Mouse (Mus musculus): ENCODE measurements at regions not wholly inside any gene's neighbourhood (a gene's known extent, or its start where the extent isn't known, plus 50 kb on each side); places are given as distances from the start of the nearest gene placed in this dataset.

GRCm38 (mm10) chr1:190639846-190640245 is 271.7 kb downstream of the Rps6kc1 start:
- DNase-seq, result no peak

- no peak for DNase-seq
Measured at GRCm38 (mm10) chr1:190634935-190635334, 276.6 kb downstream of the Rps6kc1 start.

DNA sequence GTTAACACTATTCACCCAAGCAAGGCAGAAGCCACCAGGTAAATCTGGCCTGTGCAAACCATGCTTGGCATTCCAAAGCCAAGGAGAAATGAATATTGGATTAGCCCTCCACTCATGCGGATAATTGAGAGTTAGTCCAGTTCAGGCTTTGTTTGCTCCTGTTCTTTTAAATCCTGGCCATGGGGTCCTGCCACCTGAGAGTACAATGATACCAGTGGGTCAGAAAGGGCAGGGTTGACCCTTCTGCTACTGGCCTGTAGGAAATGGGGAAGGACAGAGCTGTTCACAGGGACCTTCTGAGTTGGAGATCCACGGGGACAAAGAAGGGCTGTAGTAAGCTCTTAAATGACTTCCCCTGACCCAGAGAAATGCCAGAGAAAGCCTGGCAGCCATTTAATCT is 279.9 kb downstream of the Rps6kc1 start:
- DNase-seq, result no peak

DNA sequence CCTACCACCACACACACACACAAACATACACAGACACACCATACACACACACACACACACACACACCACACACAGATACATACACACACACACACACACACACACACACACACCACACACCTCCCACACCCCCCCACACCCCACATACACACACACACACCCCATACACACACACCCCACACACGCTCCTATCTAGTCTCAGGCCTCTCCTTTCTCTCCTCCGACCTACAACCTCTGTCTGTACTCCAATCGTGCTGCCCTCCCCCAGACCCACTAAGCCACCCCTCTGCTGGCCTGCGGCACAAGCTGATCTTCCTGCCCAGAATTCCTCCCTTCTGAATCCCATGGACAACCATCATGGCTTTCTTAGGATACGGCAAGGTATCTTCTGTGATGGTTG is 281.4 kb downstream of the Rps6kc1 start:
- DNase-seq, result no peak

GRCm38 (mm10) chr1:190623916-190624315 is 287.7 kb downstream of the Rps6kc1 start:
- DNase-seq, result no peak

- no peak for DNase-seq
Measured at GRCm38 (mm10) chr1:190600425-190600824, 311.1 kb downstream of the Rps6kc1 start.

GRCm38 (mm10) chr1:190599622-190600021 is 311.9 kb downstream of the Rps6kc1 start:
- no peak for DNase-seq

- no peak for DNase-seq
Measured at GRCm38 (mm10) chr1:190596209-190596608, 315.4 kb downstream of the Rps6kc1 start.

- no peak for DNase-seq
Measured at GRCm38 (mm10) chr1:190591621-190592020, 319.9 kb downstream of the Rps6kc1 start.

- DNase-seq, result no peak
Measured at GRCm38 (mm10) chr1:190589586-190589985, 322.0 kb downstream of the Rps6kc1 start.

DNA sequence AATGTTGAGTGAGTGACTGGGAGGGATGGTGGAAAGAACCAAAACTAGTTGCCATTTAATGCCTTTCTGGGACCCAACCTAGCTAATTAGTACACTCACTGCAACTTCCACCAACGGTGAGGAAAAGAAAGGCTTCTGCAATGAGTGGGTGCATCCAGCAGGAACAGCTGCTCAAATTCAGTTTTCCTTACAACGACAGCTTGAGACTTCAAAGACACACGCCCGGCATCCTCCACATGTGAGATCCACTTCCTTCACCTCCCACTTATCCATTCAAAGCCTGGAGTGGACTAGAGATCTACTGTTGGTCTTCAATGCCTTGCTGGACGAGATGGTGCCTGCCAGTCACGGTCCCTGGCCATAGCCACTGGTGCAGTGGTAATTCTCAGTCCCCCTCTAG is 328.3 kb downstream of the Rps6kc1 start:
- no peak for DNase-seq

GRCm38 (mm10) chr1:190580653-190581052 is 330.9 kb downstream of the Rps6kc1 start:
- no peak for DNase-seq

DNA sequence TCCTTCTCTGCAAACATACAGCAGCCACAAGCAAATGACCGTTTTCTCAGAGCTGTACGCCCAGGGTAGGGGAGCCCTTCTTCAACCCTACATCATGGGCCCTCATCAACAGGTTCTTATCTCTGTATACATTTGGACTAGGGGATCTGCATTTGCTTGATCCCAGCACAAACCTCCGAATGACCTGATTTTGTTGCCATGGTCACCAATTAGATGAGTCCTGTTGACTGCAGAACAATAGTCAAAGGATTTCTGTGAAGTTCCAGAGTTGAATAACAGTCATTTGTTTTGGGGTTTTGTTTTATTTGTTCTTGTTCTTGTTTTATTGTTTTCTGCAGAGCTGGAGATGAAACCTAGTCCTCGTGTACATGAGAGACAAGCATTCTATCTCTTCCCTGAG is 340.6 kb downstream of the Rps6kc1 start:
- no peak for DNase-seq

DNA sequence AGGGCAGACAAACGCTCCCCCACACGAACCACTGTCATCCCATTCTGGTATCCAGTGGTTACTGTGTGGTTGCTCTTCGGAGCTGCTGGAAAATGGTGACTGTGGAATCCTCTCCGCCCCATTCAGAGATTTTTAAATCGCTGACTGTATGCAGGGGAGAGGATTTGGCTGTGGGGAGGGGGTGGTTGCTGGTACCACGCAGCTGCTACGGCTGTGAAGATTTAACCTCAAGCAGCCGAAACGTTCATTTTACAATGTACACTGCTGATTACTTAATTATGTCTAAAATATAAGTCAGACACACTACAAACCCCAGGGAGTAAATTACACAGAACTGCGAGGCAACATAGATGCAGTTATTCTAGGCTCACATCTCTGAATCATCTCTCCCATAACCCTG is 341.0 kb downstream of the Rps6kc1 start:
- DNase-seq, result no peak

GRCm38 (mm10) chr1:190566744-190567143 is 344.8 kb downstream of the Rps6kc1 start:
- peak; percentile 87 to 89 for DNase-seq

GRCm38 (mm10) chr1:190562865-190563457 is 348.6 kb downstream of the Rps6kc1 start:
- no peak for DNase-seq

GRCm38 (mm10) chr1:190560086-190560485 is 351.5 kb downstream of the Rps6kc1 start:
- no peak for DNase-seq

GRCm38 (mm10) chr1:190541892-190542291 is 369.7 kb downstream of the Rps6kc1 start:
- no peak for DNase-seq

DNA sequence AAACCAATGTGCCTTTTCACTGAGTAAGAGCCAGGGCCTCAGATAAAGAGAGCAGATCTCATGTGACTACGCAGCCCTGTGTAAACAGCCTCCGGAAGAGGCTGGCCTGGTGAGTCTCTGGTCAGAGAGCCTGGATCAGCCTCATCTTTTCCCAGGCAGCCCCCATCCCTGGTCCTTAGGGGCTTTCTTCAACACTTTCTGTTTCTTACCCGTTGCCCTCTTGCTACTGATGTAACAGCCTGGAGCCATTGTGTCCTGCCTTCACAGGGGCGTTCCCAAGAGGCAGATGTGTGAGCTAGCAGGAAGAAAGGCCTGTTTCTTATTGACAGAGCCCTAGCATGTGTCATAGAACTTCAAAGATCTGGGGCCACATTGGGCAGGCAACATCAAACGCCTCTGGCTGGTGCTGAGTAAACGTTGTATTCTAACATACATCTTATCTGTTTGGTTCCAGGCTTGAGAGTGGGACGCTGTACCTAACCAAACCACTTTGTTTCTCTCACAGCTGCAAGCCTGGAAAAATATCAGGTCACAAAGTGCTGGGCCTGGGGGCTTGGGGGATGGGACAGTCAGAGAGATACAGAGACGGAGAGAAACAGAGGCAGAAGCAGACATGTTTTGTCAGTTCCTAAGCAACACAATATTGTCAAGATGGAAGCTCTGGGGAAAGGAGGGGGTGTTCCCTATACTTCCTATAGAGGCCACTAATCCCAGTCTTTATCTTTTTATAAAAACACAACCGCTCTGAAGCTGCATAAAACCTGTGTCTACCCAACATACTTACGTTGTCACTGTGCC is 362.6 kb upstream of the Prox1 start:
- no peak for DNase-seq

DNA sequence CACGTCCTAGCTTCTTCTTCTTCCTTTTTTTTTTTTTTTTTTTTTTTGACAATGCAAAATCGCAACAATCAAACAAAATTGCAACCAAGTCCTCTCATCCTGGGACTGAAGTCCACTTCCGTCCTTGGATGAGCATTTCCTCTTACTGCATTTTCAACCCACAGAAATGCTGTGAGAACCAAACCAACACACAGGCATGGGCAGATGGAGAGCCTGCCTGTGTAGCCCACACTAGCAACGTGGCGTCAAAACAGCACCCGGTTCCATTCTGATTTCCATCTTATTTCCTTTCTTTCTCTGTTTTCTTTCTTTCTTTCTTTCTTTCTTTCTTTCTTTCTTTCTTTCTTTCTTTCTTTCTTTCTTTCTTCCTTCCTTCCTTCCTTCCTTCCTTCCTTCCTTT is 360.7 kb upstream of the Prox1 start:
- DNase-seq, result no peak

- DNase-seq, result no peak
Measured at GRCm38 (mm10) chr1:190530079-190530478, 359.6 kb upstream of the Prox1 start.

DNA sequence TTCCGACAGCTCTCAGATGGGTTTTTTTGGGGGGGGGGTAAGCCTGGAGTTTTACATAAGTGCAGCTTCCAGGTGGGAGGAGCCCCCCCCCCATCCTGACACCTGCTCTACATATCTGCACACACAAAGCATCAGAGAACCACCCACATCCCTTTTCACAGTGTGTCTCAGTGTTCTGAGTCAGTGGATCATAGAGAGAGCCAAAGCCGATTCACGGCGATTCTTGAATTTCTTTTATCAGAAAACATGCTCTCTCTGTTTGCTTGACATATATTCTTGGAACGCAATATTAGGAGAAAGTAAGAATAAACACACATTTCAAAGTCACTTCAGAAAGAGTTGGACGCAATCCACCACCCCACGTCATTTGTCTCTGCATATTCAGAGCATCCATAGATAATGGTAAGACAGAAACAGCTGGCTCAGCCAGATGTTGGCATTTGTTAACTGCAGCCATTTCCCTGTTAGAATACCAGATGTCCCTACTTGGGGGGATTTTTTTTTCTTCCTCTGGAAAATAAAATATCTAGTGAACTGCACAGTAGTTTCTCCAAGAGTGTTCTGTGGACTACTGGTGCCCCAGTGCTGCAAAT is 357.1 kb upstream of the Prox1 start:
- no peak for DNase-seq

DNA sequence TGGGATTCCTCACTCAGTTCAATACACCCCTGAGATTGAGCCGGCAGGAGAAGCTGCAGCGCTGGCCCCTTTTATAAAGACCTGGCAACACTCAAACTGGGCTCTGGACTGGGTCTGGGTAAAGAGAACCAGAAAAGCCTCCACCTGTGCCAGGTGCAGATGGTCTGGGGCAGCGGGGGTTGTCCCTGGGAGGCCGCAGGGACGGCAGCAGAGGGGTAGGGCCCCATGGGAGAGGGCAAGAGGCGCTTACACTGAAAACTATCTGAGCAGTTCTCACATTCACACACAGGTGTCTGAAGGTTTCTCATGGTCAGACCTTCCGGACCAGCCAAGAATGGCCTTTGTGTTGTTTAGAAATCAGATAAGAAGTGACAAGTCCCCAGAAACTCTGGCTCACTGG is 356.1 kb upstream of the Prox1 start:
- DNase-seq, result no peak

GRCm38 (mm10) chr1:190526046-190526445 is 355.5 kb upstream of the Prox1 start:
- DNase-seq, result no peak
